In genomic region chr1:184573325-184573724, GRCm38 (mm10) we compare ENCODE assay signal across 19 mouse cellular contexts.
A peak's percentile ranks its signal among the peaks of the same experiment; 100 is the strongest.
DNase-seq lines count a peak whose midpoint lies in the region; ATAC-seq and TF ChIP-seq lines count a peak whose summit lies in the region.
"Had no signal": no experiment of that assay in that cellular context is flagged by ENCODE, and none has a peak within 500 bp of the region (broad histone marks: within the 10 kb centered on the region; RNA-seq: fewer than 3 reads in every experiment).

No protein-coding gene starts in this region.

- no peak overlapping the region for H3K27ac ChIP-seq in lung, embryonic 16.5 days (ENCODE audit: low read length)
- no peak overlapping the region for H3K27ac ChIP-seq in midbrain, embryonic 13.5 days
- H3K27ac ChIP-seq: forebrain, embryonic 12.5 days; kidney, embryonic 15.5 days; layer of hippocampus, adult 2 months; limb, embryonic 15.5 days; macrophage; stomach, postnatal 0 days had no signal

- peak; percentile 45 for DNase-seq in heart, adult 8-10 months (ENCODE audit: low spot score)
- no peak for DNase-seq in heart, postnatal 14 days
- no peak for DNase-seq in lung, adult 2 months
- DNase-seq in Muller cell, postnatal 12 days (ENCODE audit: inconsistent ontology term) = peak; percentile 2
- DNase-seq in cerebellum, postnatal 36 days = no peak
- DNase-seq: adrenal gland, adult 2 months; cerebellum, adult 18-20 months; thymus, postnatal 4 days had no signal

- H3K4me2 ChIP-seq in lung, embryonic 16.5 days (ENCODE audit: low read depth, low read length) = no peak overlapping the region
- no peak overlapping the region for H3K4me2 ChIP-seq in midbrain, embryonic 13.5 days (replicated peaks)
- H3K4me2 ChIP-seq: forebrain, embryonic 12.5 days; kidney, embryonic 15.5 days; limb, embryonic 15.5 days had no signal

- 45% methylated on average over 7 of the region's 7 CpGs for WGBS in lung, embryonic 16.5 days
- 60% methylated on average over 7 of the region's 7 CpGs for WGBS in lung, adult 2 months
- 79% methylated on average over 7 of the region's 7 CpGs for WGBS in midbrain, embryonic 13.5 days

- H3K27me3 ChIP-seq in lung, embryonic 16.5 days (ENCODE audit: control insufficient read depth, insufficient read depth, low read depth, low read length) = no peaks in the 10 kb centered on the region
- peaks cover 12% of the 10 kb centered on the region for H3K27me3 ChIP-seq in megakaryocyte, embryonic 14.5 days (replicated peaks)
- H3K27me3 ChIP-seq in midbrain, embryonic 13.5 days = no peaks in the 10 kb centered on the region
- H3K27me3 ChIP-seq: forebrain, embryonic 12.5 days; limb, embryonic 15.5 days had no signal

- peak; percentile 41; the same call in 1 of the 2 replicates for ATAC-seq in lung, embryonic 16.5 days (ENCODE audit: low read depth)
- ATAC-seq in midbrain, embryonic 13.5 days = no peak
- ATAC-seq: inflammation-experienced regulatory T-cells, adult 6 months had no signal

- no peaks in the 10 kb centered on the region; the same call in 1 of the 2 replicates for H3K4me1 ChIP-seq in lung, embryonic 16.5 days (replicated peaks; ENCODE audit: control insufficient read depth, insufficient read depth, low read length)
- H3K4me1 ChIP-seq in lung, adult 2 months (ENCODE audit: control insufficient read depth, insufficient read depth, low read length) = no peaks in the 10 kb centered on the region
- H3K4me1 ChIP-seq in megakaryocyte, embryonic 14.5 days = peaks cover 17% of the 10 kb centered on the region
- H3K4me1 ChIP-seq in midbrain, embryonic 13.5 days (replicated peaks) = no peaks in the 10 kb centered on the region
- H3K4me1 ChIP-seq: forebrain, embryonic 12.5 days; kidney, embryonic 15.5 days; limb, embryonic 15.5 days had no signal

- H3K36me3 ChIP-seq in lung, embryonic 16.5 days (ENCODE audit: control insufficient read depth, insufficient read depth, low read length) = no peaks in the 10 kb centered on the region
- H3K36me3 ChIP-seq in megakaryocyte, embryonic 14.5 days (replicated peaks; ENCODE audit: low read length) = no peaks in the 10 kb centered on the region
- H3K36me3 ChIP-seq in midbrain, embryonic 13.5 days = no peaks in the 10 kb centered on the region
- H3K36me3 ChIP-seq: forebrain, embryonic 12.5 days; G1E; kidney, embryonic 15.5 days; limb, embryonic 15.5 days had no signal

- H3K9ac ChIP-seq in lung, embryonic 16.5 days (ENCODE audit: low read length) = no peak overlapping the region
- H3K9ac ChIP-seq in midbrain, embryonic 13.5 days (replicated peaks) = no peak overlapping the region
- H3K9ac ChIP-seq: forebrain, embryonic 12.5 days; kidney, embryonic 15.5 days; limb, embryonic 15.5 days had no signal

- H3K4me3 ChIP-seq in lung, embryonic 16.5 days (ENCODE audit: low read length) = no peak overlapping the region
- no peak overlapping the region for H3K4me3 ChIP-seq in lung, adult 2 months (replicated peaks; ENCODE audit: extremely low read depth, low read depth, low read length)
- H3K4me3 ChIP-seq in megakaryocyte, embryonic 14.5 days (replicated peaks) = peak overlapping the region; percentile 48
- H3K4me3 ChIP-seq in midbrain, embryonic 13.5 days (replicated peaks) = no peak overlapping the region
- H3K4me3 ChIP-seq: forebrain, embryonic 12.5 days; kidney, embryonic 15.5 days; layer of hippocampus, adult 2 months; limb, embryonic 15.5 days had no signal

- TF ChIP-seq CTCF in lung, adult 2 months (IDR thresholded peaks at IDR 0.05; ENCODE audit: insufficient read depth, low read length) = no peak

- H3K9me3 ChIP-seq in lung, embryonic 16.5 days (ENCODE audit: control insufficient read depth, low read length) = no peaks in the 10 kb centered on the region
- H3K9me3 ChIP-seq in megakaryocyte, embryonic 14.5 days = peaks cover 7% of the 10 kb centered on the region; the same call in 1 of the 2 replicates
- H3K9me3 ChIP-seq in midbrain, embryonic 13.5 days = no peaks in the 10 kb centered on the region
- H3K9me3 ChIP-seq: forebrain, embryonic 12.5 days; G1E; kidney, embryonic 15.5 days; limb, embryonic 15.5 days had no signal

- no peak for TF ChIP-seq POLR2A in lung, adult 2 months (IDR thresholded peaks at IDR 0.05; ENCODE audit: borderline replicate concordance, extremely low read depth, low read depth, low read length)

- intact Hi-C loops in heart, postnatal 14 days (cut with DNase I) = no loop called here

Comparison
In these comparisons a context has a peak if more than half of its experiments do, and no peak if none do; other contexts are left out.
1. DNase-seq: peak in heart, adult 8-10 months (single experiment) and Muller cell, postnatal 12 days (single experiment); none in heart, postnatal 14 days (0 of 2), lung, adult 2 months (single experiment) and cerebellum, postnatal 36 days (0 of 2).